Mouse (Mus musculus): ENCODE measurements around the gene Gm27027. TPM values are rescaled to one million over a fixed set of nuclear protein-coding genes. Genes with fewer than 3 reads are reported as not detected.

The Gm27027 gene
- polyA plus RNA-seq, 1 experiment from 2014 or later: not detected

DNA sequence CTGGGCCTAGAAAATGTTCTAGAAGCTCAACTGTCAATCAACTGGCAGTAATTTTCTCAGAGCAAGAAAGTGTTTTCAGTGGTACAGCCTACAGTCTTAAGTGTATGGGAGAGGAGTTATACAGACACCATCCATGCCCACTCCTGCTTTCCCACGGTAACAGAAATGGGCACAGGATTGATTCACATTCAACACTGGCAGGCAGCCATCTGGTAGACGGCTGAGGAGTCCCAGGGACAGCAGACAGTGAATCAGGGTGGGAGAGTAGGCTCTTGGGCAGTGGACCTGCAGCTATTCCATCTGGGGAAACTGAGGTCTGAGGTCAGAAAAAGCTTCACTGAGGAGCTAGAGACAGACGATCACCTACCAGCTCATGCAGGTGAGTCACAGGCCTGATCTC is 24.5 kb downstream of the Gm27027 start:
- Histone ChIP-seq H3K4me3 (no peak overlapping the region), H3K9ac (replicated peaks) (no peak overlapping the region), H3K27ac (replicated peaks) (no peak overlapping the region), H3K4me2 (replicated peaks) (no peak overlapping the region), H3K36me3 (no peaks in the 10 kb centered on the region), H3K9me3 (no peaks in the 10 kb centered on the region), H3K27me3 (no peaks in the 10 kb centered on the region), H3K4me1 (peaks cover 12% of the 10 kb centered on the region)
- WGBS: 59% methylated on average over 3 of the region's 3 CpGs
- no peak for ATAC-seq (replicated peaks)

DNA sequence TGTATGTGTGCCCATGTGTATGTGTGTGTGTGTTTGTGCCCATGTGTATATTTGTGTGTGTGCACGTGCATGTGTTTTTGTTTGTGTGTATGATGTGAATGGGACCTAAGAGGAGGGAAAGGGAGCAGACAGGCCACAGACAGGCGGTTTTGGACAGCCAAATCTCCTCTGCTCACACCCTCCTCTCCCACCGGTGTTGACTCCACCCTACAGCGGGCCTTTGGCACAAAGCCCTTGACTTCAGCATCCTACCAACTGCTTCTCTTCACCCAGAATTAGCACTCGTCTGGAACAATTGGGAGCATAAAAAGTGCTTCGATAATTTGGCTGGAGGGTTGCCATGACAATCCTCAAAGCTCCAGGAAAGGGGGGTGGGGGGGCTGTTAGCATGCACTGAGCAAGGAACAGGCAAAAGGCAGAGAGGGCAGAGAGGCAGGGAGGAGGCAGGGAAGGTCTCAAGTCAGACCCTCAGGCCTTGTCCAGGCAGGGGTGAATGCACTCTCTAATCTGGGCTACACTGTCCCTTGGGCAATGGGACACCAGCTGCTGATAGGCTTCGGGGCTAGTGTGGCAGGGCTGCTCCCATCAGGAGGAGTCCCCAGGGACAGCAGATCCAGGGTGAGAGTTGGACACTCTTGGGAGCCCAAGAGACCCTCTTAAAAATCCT is 31.5 kb downstream of the Gm27027 start:
- H3K4me3 ChIP-seq: no peak overlapping the region
- WGBS: 15% methylated on average over 7 of the region's 7 CpGs
- ATAC-seq (replicated peaks): peak; percentile 67
- H3K27me3 ChIP-seq: no peaks in the 10 kb centered on the region
- H3K27ac ChIP-seq (replicated peaks): peak overlapping the region; percentile 74
- H3K4me2 ChIP-seq (replicated peaks): no peak overlapping the region
- H3K36me3 ChIP-seq: no peaks in the 10 kb centered on the region
- H3K9ac ChIP-seq (replicated peaks): no peak overlapping the region
- no peaks in the 10 kb centered on the region for H3K9me3 ChIP-seq
- H3K4me1 ChIP-seq: peaks cover 14% of the 10 kb centered on the region

DNA sequence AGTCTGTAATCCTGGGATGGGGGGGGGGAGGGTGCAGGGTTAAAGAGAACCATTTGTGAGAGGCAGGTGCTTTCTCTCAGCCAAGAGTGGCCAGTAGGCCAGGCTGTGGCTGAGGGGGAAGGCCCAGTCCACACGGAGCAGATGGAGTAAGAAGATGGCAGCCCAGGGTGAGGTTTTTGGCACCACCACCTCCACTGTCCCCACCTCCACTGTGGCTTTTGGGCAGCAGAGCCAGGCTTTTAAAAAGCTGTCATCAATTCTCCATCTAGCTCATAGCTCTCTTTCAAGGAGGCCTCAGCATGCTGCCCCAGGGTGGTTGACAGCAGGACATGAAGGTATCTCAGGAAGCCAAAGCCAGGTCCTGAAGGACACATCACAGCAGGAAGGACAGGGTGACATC is 32.4 kb downstream of the Gm27027 start:
- 62% methylated on average over 1 of the region's 1 CpGs for WGBS
- no peaks in the 10 kb centered on the region for H3K27me3 ChIP-seq
- ATAC-seq (replicated peaks): no peak

DNA sequence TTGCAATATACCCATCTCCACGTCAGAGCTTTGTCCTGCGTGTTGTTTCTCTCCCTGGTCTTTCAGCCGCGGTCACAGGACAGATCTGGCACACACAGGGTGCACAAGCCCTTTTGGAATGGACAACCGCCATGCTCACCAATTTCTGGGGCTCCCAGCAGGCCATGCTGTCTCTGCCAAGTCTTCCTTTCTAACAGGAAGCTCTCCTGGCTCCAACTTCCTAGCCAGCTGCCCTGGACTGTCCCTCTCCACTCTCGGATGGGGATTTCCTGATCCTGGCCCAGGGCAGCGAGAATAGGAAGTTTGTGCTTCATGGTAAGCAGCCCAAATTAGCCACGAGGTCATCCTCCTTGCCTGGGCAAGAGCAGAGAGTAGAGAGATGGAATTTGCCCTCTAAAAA is 34.4 kb downstream of the Gm27027 start:
- no peaks in the 10 kb centered on the region for H3K36me3 ChIP-seq
- H3K9me3 ChIP-seq: no peaks in the 10 kb centered on the region
- 76% methylated on average over 8 of the region's 8 CpGs for WGBS

More for the DNA sequence above, 32.4 kb downstream of the Gm27027 start:
- Histone ChIP-seq H3K27ac (replicated peaks) (peak overlapping the region; percentile 74), H3K4me1 (peaks cover 14% of the 10 kb centered on the region), H3K4me3 (no peak overlapping the region), H3K36me3 (no peaks in the 10 kb centered on the region), H3K9me3 (no peaks in the 10 kb centered on the region), H3K4me2 (replicated peaks) (no peak overlapping the region), H3K9ac (replicated peaks) (no peak overlapping the region)

DNA sequence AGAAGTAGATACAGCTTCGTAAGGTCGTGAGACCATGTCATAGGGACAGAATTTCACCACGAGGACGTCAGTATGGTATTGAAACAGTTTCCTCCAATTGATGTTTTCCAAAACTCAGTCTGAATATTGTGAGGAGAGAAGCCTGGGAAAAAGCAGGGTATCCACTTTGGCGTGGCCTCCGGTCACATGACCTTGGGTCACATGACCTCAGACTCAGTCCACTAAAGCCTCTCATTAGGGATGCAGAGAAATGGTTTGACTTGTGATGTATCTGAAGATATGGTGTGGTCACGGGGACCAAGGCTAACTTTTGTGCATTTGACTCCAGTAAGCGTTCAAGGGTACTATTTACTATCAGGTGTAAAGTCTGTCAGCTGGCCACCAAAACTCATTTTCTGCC is 36.8 kb downstream of the Gm27027 start:
- WGBS: 86% methylated on average over 8 of the region's 8 CpGs
- H3K4me2 ChIP-seq (replicated peaks): no peak overlapping the region
- H3K4me1 ChIP-seq: peaks cover 34% of the 10 kb centered on the region
- no peaks in the 10 kb centered on the region for H3K36me3 ChIP-seq
- ATAC-seq (replicated peaks): no peak
- no peaks in the 10 kb centered on the region for H3K27me3 ChIP-seq
- no peak overlapping the region for H3K9ac ChIP-seq (replicated peaks)
- no peaks in the 10 kb centered on the region for H3K9me3 ChIP-seq
- H3K27ac ChIP-seq (replicated peaks): no peak overlapping the region
- no peak overlapping the region for H3K4me3 ChIP-seq

More for the DNA sequence above, 34.4 kb downstream of the Gm27027 start:
- H3K4me1 ChIP-seq: peaks cover 30% of the 10 kb centered on the region
- H3K27ac ChIP-seq (replicated peaks): no peak overlapping the region
- H3K4me2 ChIP-seq (replicated peaks): no peak overlapping the region
- ATAC-seq (replicated peaks): no peak
- no peaks in the 10 kb centered on the region for H3K27me3 ChIP-seq
- no peak overlapping the region for H3K9ac ChIP-seq (replicated peaks)
- H3K4me3 ChIP-seq: no peak overlapping the region

DNA sequence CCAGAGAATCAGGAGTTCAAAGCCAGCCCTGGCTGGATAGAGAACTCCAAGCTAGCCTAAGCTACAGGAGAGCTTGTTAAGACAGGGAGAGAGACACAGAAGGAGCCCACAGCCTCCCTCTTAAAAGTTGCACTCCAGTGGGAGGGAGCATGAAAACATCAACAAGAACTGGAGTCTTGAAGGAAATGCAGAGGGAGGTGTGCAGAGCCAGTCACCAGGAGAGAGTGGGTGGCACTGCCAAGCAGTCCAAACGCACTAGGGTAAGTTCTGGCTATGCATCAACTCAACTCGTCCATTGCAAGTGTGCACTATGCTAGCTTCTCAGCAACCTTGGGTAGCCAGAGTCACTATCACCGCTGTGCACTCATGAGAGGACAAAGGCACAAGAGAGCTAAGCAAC is 37.9 kb downstream of the Gm27027 start:
- Histone ChIP-seq H3K4me2 (replicated peaks) (peak overlapping the region; percentile 96; the same call in 1 of the 2 replicates), H3K27ac (replicated peaks) (peak overlapping the region; percentile 95), H3K4me3 (no peak overlapping the region), H3K36me3 (no peaks in the 10 kb centered on the region), H3K27me3 (no peaks in the 10 kb centered on the region), H3K9me3 (no peaks in the 10 kb centered on the region), H3K4me1 (peaks cover 41% of the 10 kb centered on the region), H3K9ac (replicated peaks) (no peak overlapping the region)
- ATAC-seq (replicated peaks): no peak
- WGBS: 57% methylated on average over 3 of the region's 3 CpGs

DNA sequence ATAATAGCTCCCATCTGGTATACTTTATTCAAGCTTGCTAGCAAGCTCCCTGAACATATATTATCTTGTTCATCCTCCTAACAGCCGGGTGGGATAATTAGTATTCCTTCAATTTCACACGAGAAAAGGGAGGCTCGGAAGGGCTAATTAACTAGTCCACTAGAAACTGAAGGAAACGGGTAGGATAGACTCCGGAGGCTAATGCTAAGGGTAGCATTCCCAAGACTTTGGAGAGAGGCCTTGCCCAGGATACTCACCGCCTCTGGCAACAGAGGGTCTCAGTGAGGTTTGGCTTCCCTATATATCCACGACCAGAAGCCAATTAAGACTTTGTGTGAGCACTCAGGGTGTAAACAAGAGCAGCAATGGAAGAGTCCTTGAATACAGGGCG is 38.4 kb downstream of the Gm27027 start:
- Histone ChIP-seq H3K4me2 (replicated peaks) (peak overlapping the region; percentile 96), H3K27ac (replicated peaks) (peak overlapping the region; percentile 95), H3K4me3 (peak overlapping the region; percentile 63; the same call in 1 of the 2 replicates), H3K27me3 (no peaks in the 10 kb centered on the region), H3K9me3 (no peaks in the 10 kb centered on the region), H3K36me3 (no peaks in the 10 kb centered on the region), H3K9ac (replicated peaks) (no peak overlapping the region), H3K4me1 (peaks cover 43% of the 10 kb centered on the region)
- 10% methylated on average over 8 of the region's 8 CpGs for WGBS
- peak; percentile 55 for ATAC-seq (replicated peaks)

DNA sequence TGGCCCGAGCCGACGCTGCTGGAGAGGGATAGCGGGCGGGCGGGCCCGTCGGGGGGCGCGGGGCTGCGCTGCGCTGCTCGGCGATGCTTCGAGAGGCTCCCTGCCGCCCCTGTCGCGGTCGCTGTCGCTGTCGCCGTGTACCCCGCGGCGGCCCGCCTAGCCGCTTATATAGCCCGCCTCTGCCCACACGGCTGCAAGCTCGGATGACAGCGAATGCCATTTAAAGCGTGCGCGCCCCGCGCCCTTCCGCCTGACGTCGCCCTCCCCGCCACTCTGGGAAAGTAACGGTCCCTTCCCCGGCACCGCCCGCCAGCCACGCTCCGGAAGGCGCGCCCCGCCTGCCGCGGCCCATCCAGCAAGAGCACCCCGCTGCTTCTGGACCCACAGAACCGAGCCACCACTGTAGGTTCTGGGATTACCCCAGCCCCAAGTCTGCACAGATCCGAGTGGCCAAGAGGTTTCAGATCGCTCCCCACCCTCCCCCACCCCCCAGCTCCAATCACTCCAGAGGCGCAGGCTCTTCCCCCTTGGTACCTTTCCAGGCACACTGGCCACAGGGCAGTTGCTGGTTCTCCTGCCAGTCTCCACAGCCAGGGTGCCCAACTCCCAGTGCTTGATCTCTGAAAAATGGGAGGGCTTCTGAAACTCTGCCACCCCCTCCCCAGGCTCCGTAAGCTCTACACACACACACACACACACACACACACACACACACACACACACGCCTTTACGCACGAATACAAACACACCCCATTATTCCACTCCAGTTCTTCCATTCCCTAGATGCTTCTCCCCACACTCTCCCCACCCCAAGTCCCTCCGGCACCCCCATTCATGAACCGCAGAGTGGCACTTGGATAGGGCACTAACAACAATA is 39.0 kb downstream of the Gm27027 start, which contains the start of gene Gm13889:
Gm13889 (minus strand) TSS at position 294 of the 877 bp plus-strand sequence.
- Histone ChIP-seq H3K9me3 (no peaks in the 10 kb centered on the region), H3K9ac (replicated peaks) (peak within 1 kb of the TSS; percentile 72), H3K27me3 (no peaks in the 10 kb centered on the region), H3K27ac (replicated peaks) (peak within 1 kb of the TSS; percentile 95), H3K36me3 (no peaks in the 10 kb centered on the region), H3K4me2 (replicated peaks) (peak within 1 kb of the TSS; percentile 96), H3K4me1 (peaks cover 43% of the 10 kb centered on the region), H3K4me3 (peak within 1 kb of the TSS; percentile 63)
- peak; percentile 82 for ATAC-seq (replicated peaks)
- under 1% methylated on average over 42 of the region's 62 CpGs for WGBS

DNA sequence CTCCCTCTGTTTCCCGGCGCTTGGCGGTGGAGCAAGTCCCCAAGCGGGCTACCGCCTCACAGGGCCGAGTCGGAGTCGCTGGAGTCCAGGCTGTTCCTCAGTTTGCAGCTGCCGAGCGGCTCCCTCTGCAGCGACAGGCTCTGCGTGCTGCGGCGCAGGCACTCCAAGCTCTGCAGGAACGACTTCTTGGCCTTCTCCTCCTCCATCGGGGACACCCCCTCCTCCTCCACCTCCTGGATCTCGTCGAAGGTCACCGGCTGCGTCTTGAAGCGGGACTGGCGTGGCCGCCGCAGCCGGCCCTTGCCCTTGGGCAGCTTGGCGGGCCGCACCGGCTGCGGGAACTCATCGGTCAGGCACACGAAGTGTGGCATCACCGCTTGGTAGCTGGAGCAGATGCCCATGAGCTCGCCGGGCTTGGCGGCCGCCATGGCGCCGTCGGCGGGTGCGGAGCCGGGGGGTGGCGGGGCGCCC is 39.8 kb downstream of the Gm27027 start:
- H3K9ac ChIP-seq (replicated peaks): peak overlapping the region; percentile 72
- H3K4me1 ChIP-seq: peaks cover 43% of the 10 kb centered on the region
- 0% methylated on average over 41 of the region's 44 CpGs for WGBS
- H3K27me3 ChIP-seq: no peaks in the 10 kb centered on the region
- no peaks in the 10 kb centered on the region for H3K9me3 ChIP-seq
- peak overlapping the region; percentile 96 for H3K4me2 ChIP-seq (replicated peaks)
- H3K27ac ChIP-seq (replicated peaks): peak overlapping the region; percentile 95
- peak overlapping the region; percentile 63 for H3K4me3 ChIP-seq
- no peaks in the 10 kb centered on the region for H3K36me3 ChIP-seq
- peak; percentile 27 for ATAC-seq (replicated peaks)

DNA sequence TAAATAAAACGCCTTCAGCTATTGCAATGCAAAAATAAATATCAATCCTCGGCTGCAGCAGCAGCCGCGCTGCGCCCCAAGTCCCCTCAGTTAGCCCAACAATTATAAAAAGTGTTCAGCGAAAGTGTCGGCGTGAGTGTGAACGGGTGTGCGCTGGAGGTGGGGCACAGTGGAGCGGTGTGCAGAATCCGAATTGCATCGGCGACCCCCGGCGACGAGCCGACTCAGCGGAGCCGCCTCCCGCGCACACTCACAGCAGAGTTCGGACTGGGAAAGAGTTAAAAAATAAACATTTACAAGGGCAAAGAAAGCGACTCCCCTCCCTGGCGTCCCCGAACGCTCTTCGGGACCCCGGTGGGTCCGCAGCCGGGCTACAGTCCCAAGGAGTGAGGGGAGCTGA is 40.3 kb downstream of the Gm27027 start:
- Histone ChIP-seq H3K27ac (replicated peaks) (peak overlapping the region; percentile 95), H3K9me3 (no peaks in the 10 kb centered on the region), H3K4me1 (peaks cover 43% of the 10 kb centered on the region), H3K36me3 (no peaks in the 10 kb centered on the region), H3K27me3 (no peaks in the 10 kb centered on the region), H3K4me2 (replicated peaks) (peak overlapping the region; percentile 96), H3K9ac (replicated peaks) (peak overlapping the region; percentile 72), H3K4me3 (peak overlapping the region; percentile 63)
- ATAC-seq (replicated peaks): no peak
- WGBS: under 1% methylated on average over 31 of the region's 31 CpGs

DNA sequence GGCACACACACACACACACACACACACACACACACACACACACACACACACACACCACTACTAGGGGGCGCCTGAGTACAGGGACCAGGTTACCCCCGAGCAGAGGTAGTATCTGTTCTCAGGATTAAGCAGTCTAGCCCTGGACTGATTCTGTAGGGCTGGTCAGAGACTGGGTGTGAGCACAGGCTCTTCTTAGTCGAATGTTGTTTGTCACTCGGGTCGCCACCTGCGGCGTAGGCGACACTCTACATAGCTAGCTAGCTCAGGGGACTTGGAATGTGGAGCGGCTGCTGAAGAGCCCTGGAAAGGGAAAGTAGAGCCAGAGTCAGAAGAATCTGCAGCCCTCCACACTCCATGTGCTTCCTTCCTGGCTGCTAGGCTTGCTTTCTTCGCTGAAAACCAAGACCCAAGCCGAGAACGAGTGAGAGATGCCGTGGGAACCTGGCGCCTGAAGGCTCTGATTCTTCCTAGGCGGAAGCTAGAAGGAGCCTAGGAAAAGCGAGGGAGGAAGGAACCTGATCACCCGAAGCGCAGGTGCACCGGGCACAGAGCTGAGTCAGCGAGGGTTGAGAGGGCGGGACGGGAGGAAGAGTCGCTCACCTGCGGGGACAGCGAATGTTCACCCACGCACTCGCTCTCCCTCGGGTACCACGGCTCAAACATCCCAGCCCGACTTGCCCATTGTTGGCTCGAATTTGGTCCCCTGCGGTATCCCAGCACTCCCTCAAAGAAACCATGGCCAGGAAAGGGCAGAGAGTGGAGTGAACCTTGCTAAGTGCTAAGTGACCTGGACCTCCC is 41.2 kb downstream of the Gm27027 start:
- Histone ChIP-seq H3K9me3 (no peaks in the 10 kb centered on the region), H3K36me3 (no peaks in the 10 kb centered on the region), H3K27ac (replicated peaks) (peak overlapping the region; percentile 95), H3K4me2 (replicated peaks) (peak overlapping the region; percentile 96), H3K4me3 (peak overlapping the region; percentile 63), H3K27me3 (no peaks in the 10 kb centered on the region), H3K4me1 (peaks cover 43% of the 10 kb centered on the region), H3K9ac (replicated peaks) (peak overlapping the region; percentile 72)
- no peak for ATAC-seq (replicated peaks)
- WGBS: 1% methylated on average over 32 of the region's 32 CpGs
